In the genomic region with DNA sequence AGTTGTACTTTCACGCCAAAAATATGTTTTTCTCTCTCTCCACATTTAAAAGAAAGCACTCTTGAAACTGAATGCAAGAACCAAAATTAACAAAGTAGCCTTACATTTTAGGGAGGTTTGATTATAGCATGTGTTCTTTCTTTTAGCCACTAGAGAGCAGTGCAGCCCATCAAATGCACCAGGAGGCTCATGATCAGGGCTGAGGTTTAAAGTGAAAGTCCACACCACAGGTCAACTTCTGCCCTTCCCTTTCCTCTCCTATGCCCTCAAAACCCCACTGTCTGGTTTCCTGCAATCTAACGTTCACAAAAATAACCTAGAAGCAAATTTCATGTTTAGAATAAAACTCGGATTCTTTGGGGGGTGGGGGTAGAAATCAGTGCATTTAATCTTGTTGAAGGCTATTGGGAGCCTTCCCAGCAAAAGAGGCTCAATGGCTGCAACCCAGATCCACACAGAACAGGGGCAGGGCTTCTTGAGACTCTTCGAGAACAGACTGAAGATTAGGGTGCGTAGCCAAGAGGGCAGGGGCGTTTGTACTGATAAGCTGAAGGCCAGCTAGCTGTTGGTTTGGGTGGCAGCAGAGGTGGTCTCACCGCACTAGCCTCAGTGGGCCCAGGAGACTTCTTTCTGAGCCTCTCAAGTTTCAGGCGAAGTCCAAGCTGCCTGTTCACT, we compare ENCODE assay signal across 8 mouse cellular contexts. TPM values are rescaled to one million over a fixed set of nuclear protein-coding genes. Genes with fewer than 3 reads are reported as not detected.
DNase-seq lines count a peak whose midpoint lies in the region; ATAC-seq and TF ChIP-seq lines count a peak whose summit lies in the region.

No protein-coding gene starts in this region.

- TF ChIP-seq CTCF in spleen, adult 2 months (IDR thresholded peaks at IDR 0.05; ENCODE audit: extremely low read depth, insufficient read depth, insufficient read length, insufficient replicate concordance): peak; percentile 34; the same call in 1 of the 2 replicates
- no peak for TF ChIP-seq CTCF in bone marrow macrophage, adult 2 months (IDR thresholded peaks at IDR 0.05; ENCODE audit: low read depth, low read length)

- ATAC-seq in forebrain, embryonic 11.5 days (replicated peaks; ENCODE audit: low FRiP score): peak; percentile 67
- ATAC-seq in hindbrain, embryonic 13.5 days (ENCODE audit: low FRiP score): peak; percentile 76

- H3K9ac ChIP-seq in forebrain, embryonic 11.5 days (ENCODE audit: low read length): no peak overlapping the region
- no peak overlapping the region for H3K9ac ChIP-seq in hindbrain, embryonic 13.5 days

- no peak overlapping the region for H3K4me2 ChIP-seq in forebrain, embryonic 11.5 days (ENCODE audit: low read depth, low read length, severe bottlenecking)
- no peak overlapping the region for H3K4me2 ChIP-seq in hindbrain, embryonic 13.5 days

- H3K27me3 ChIP-seq in spleen, adult 2 months (ENCODE audit: control insufficient read depth, insufficient read depth, low read length): no peaks in the 10 kb centered on the region
- H3K27me3 ChIP-seq in forebrain, embryonic 11.5 days (ENCODE audit: control insufficient read depth, insufficient read depth, low read length): no peaks in the 10 kb centered on the region
- peaks cover 8% of the 10 kb centered on the region; the same call in 1 of the 2 replicates for H3K27me3 ChIP-seq in hindbrain, embryonic 13.5 days
- H3K27me3 ChIP-seq in midbrain, embryonic 10.5 days (ENCODE audit: low read depth, poor library complexity, severe bottlenecking): peaks cover 8% of the 10 kb centered on the region

- no peak for TF ChIP-seq POLR2A in spleen, adult 2 months (IDR thresholded peaks at IDR 0.05; ENCODE audit: low read depth, low read length)
- TF ChIP-seq POLR2A in bone marrow macrophage, adult 2 months (IDR thresholded peaks at IDR 0.05; ENCODE audit: borderline replicate concordance, low read depth, low read length): no peak

- no peak overlapping the region for H3K27ac ChIP-seq in spleen, adult 2 months (ENCODE audit: insufficient read depth, low read length)
- no peak overlapping the region for H3K27ac ChIP-seq in bone marrow macrophage, adult 2 months (ENCODE audit: insufficient read depth, low read depth, low read length)
- H3K27ac ChIP-seq in forebrain, embryonic 11.5 days (ENCODE audit: low read depth, low read length): no peak overlapping the region
- H3K27ac ChIP-seq in hindbrain, embryonic 13.5 days: peak overlapping the region; percentile 31; the same call in 1 of the 2 replicates
- H3K27ac ChIP-seq in midbrain, embryonic 10.5 days (replicated peaks): no peak overlapping the region

- H3K4me3 ChIP-seq in spleen, adult 2 months (ENCODE audit: extremely low read depth, insufficient read depth, insufficient read length): no peak overlapping the region
- peak overlapping the region; percentile 2; the same call in 1 of the 2 replicates for H3K4me3 ChIP-seq in bone marrow macrophage, adult 2 months (ENCODE audit: insufficient read depth, low read length)
- H3K4me3 ChIP-seq in forebrain, embryonic 11.5 days (ENCODE audit: low read depth, low read length): no peak overlapping the region
- no peak overlapping the region for H3K4me3 ChIP-seq in hindbrain, embryonic 13.5 days
- no peak overlapping the region for H3K4me3 ChIP-seq in midbrain, embryonic 10.5 days

- H3K4me1 ChIP-seq in spleen, adult 2 months (ENCODE audit: control insufficient read depth, insufficient read depth, insufficient read length): no peaks in the 10 kb centered on the region; the same call in 1 of the 2 replicates
- 0 out of 2 replicates have a peak, but pooled peaks cover 2% of the 10 kb centered on the region for H3K4me1 ChIP-seq in bone marrow macrophage, adult 2 months (ENCODE audit: control insufficient read depth, insufficient read depth, low read length)
- H3K4me1 ChIP-seq in forebrain, embryonic 11.5 days (replicated peaks; ENCODE audit: control insufficient read depth, insufficient read depth, low read length): peaks cover 4% of the 10 kb centered on the region; the same call in 1 of the 2 replicates
- peaks cover 8% of the 10 kb centered on the region; the same call in 1 of the 2 replicates for H3K4me1 ChIP-seq in hindbrain, embryonic 13.5 days (replicated peaks)
- H3K4me1 ChIP-seq in midbrain, embryonic 10.5 days: peaks cover 8% of the 10 kb centered on the region

- no peaks in the 10 kb centered on the region for H3K9me3 ChIP-seq in forebrain, embryonic 11.5 days (ENCODE audit: control insufficient read depth, low read length)
- H3K9me3 ChIP-seq in hindbrain, embryonic 13.5 days: no peaks in the 10 kb centered on the region
- no peaks in the 10 kb centered on the region for H3K9me3 ChIP-seq in midbrain, embryonic 10.5 days (replicated peaks)

- H3K36me3 ChIP-seq in spleen, adult 2 months (ENCODE audit: control insufficient read depth, insufficient read depth, low read length): no peaks in the 10 kb centered on the region
- H3K36me3 ChIP-seq in forebrain, embryonic 11.5 days (ENCODE audit: control insufficient read depth, insufficient read depth, low read length): no peaks in the 10 kb centered on the region
- H3K36me3 ChIP-seq in hindbrain, embryonic 13.5 days: no peaks in the 10 kb centered on the region
- H3K36me3 ChIP-seq in midbrain, embryonic 10.5 days: no peaks in the 10 kb centered on the region

- no peak for DNase-seq in spleen, adult 2 months (ENCODE audit: low read depth in 1 of 2, low spot score in 2 of 2)
- no peak for DNase-seq in spleen, postnatal 14 days (ENCODE audit: low spot score in 2 of 2)
- peak; percentile 54 for DNase-seq in forebrain, embryonic 11.5 days (ENCODE audit: low spot score)
- DNase-seq in layer of hippocampus, postnatal 25 days (ENCODE audit: extremely low spot score in 1 of 2, low spot score in 1 of 2): peak; percentile 21 to 22
- peak; percentile 37 for DNase-seq in midbrain, embryonic 10.5 days (ENCODE audit: low spot score)
- peak; percentile 8 for DNase-seq in thymus, postnatal 4 days

- 45% methylated on average over 8 of the region's 8 CpGs for WGBS in spleen, adult 2 months
- WGBS in forebrain, embryonic 11.5 days: 43% methylated on average over 8 of the region's 8 CpGs
- 50% methylated on average over 8 of the region's 8 CpGs for WGBS in hindbrain, embryonic 13.5 days
- 49% methylated on average over 8 of the region's 8 CpGs for WGBS in midbrain, embryonic 10.5 days

RNA-seq across cellular contexts. Expression of a gene that starts 59.3 kb away (rescaled TPM):
- 0.63 and 0.88 TPM in 2 replicates for polyA plus RNA-seq in spleen, adult 2 months (2012; rRNA removed)
- 4.3 and 5.5 TPM in 2 replicates for polyA plus RNA-seq in bone marrow macrophage, adult 2 months (2012; ENCODE audit: insufficient read depth, insufficient read length, missing spikeins)
- polyA plus RNA-seq in forebrain, embryonic 11.5 days (2014; fragmentation: Nextera tagmentation; extraction: Ambion mirVana): 4.2 and 4.6 TPM in 2 replicates
- 5.0 and 5.2 TPM in 2 replicates for polyA plus RNA-seq in hindbrain, embryonic 13.5 days (2015; fragmentation: Nextera tagmentation; extraction: Ambion mirVana)
- total RNA-seq in layer of hippocampus, postnatal 25 days (2021): 10 to 100 TPM; 22.2 to 23.6 TPM
- polyA plus RNA-seq in midbrain, embryonic 10.5 days (2016; fragmentation: Nextera tagmentation; extraction: Ambion mirVana): 2.5 and 2.6 TPM in 2 replicates

Comparison
In these comparisons a context has a peak if more than half of its experiments do, and no peak if none do; other contexts are left out.
1. DNase-seq: peak in forebrain, embryonic 11.5 days (single experiment), layer of hippocampus, postnatal 25 days (2 of 2), midbrain, embryonic 10.5 days (single experiment) and thymus, postnatal 4 days (single experiment); none in spleen, adult 2 months (0 of 2) and spleen, postnatal 14 days (0 of 2).